Mouse (Mus musculus) heart, postnatal 14 days (tissue): Measurements from ENCODE around the gene Rab3c. TPM values are rescaled to one million over a fixed set of nuclear protein-coding genes. Genes with fewer than 3 reads are reported as not detected.
A peak's percentile ranks its signal among the peaks of the same experiment; 100 is the strongest.

Source experiments
- DNase-seq, 2 experiments: peaks; one replicate each; pipeline ENCODE4 v3.0.0; 2021 to 2022
- intact Hi-C: fragments of 180-260 bp; cut with DNase I; formaldehyde crosslinking; loops from one replicate; pipeline ENCODE4 v1.15.1; 2025
- total RNA-seq, 2 experiments: library from RNA; stranded (reverse); gene quantifications; 2 replicates each; pipeline ENCODE4 v1.2.3; 2021

The Rab3c gene
- total RNA-seq, 2 experiments from 2014 or later: 0.05 to 0.10 TPM

DNA sequence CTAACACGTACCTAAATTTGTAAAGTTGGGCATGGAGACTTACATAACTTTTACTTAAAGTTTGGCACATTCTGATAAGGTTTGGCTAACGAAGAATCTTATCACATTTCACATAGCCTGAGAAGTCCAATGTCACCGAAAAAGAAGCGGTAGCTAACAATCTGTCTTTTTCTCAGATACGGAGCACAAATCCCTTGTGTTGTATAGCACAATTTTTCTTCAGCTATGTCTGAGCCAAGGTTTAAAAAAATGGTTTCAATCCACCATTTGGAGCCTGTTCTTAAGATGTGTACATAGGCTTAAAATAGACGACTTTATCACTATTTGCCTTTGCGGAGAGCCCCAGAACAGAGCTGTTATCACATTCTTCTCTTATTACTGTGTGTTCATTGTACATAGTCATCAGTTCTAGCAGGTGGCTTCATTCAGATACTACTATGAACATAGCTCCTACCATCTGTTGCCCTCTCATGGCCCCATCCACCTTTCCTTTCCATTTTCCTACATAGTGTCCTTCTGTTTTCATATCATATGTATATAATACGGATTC lies 69.2 kb downstream of the Rab3c start:
- intact Hi-C loops: no loop called here
- no peak for DNase-seq

DNA sequence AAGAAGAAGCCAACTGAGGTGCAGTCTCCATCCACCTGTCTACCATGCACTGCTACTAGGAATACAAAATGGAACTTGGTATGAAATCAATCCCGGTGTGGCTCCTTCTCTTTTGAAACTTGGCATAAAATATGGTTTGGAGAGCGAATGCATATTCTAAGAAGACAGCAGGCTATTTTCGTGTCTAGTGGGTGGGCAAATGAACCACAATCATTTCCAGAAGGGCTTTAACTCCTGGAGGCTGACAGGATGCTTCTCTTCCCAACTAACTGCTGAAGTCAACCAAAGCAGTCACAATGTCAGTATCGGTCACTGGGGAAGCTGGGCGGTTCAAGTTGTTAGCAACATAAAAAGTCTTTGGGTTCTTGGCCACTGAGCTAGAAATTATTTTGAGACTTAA lies 81.9 kb downstream of the Rab3c start:
- intact Hi-C loops: no loop called here
- DNase-seq: no peak

DNA sequence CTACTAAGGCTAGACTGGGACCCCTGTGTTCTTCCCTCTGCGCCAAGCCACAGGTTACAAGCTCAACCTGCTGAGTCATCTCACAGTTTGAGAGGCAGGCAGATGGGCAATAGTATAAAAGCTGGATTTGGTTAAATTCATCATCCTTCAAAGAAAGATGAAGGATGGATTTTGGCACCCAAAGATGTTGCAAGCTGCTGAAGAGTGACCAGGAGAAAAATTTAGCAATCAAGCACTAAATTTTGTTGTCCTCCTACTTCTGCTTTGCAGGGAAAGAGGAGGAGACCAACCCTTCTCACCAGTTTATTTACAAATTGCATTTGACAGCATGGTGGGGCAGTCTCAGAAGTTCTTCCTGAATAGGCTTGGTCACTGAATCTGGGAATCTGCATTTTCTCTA lies 90.8 kb downstream of the Rab3c start:
- no peak for DNase-seq
- intact Hi-C loops: no loop called here

- intact Hi-C loops: no loop called here
- DNase-seq: no peak
Measured at GRCm38 (mm10) chr13:110184963-110185685, 95.7 kb downstream of the Rab3c start.

DNA sequence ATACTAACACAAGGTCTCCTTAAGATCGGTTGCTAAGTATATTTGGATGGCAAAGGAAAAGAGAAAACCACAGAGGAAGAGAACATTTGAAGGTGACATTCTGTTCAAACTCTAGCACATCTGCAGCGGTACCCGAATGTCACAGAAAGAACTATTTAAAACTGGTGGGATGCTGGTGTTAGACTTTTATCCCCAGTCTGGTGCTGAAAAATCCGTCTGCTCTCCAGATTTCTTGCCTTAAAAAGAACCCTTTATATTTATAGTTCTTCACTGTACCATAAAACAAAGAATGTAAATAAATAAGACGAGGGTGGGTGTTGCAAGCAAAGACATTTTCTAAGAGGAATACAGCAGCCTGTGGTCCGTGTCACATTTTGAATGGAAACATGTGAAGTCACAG lies 105.1 kb downstream of the Rab3c start:
- no peak for DNase-seq

GRCm38 (mm10) chr13:110169669-110170068 lies 111.1 kb downstream of the Rab3c start:
- no peak for DNase-seq
- intact Hi-C loops: no loop called here

More for the DNA sequence above, 105.1 kb downstream of the Rab3c start:
- intact Hi-C loops: no loop called here

DNA sequence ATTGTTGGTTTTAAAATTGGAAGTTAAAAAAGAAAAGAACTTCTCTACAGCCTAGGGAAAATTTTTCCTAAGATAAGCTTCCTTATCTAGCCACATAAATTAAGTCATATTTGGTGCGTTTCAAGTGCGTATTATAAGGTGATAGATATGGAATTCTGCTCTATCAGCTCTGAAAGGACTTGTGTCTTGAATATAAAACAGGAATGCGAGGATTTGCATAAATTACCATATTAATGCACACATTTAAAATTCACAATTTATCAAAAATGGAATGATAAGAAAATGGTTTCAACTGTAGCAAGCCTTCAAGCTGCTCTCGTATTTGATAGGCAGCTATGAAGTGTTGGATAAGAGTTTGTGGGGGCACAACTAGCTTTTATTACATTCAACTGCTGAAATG lies 111.6 kb downstream of the Rab3c start:
- no peak for DNase-seq
- intact Hi-C loops: no loop called here

GRCm38 (mm10) chr13:110168570-110168969 lies 112.2 kb downstream of the Rab3c start:
- intact Hi-C loops: no loop called here
- no peak for DNase-seq

DNA sequence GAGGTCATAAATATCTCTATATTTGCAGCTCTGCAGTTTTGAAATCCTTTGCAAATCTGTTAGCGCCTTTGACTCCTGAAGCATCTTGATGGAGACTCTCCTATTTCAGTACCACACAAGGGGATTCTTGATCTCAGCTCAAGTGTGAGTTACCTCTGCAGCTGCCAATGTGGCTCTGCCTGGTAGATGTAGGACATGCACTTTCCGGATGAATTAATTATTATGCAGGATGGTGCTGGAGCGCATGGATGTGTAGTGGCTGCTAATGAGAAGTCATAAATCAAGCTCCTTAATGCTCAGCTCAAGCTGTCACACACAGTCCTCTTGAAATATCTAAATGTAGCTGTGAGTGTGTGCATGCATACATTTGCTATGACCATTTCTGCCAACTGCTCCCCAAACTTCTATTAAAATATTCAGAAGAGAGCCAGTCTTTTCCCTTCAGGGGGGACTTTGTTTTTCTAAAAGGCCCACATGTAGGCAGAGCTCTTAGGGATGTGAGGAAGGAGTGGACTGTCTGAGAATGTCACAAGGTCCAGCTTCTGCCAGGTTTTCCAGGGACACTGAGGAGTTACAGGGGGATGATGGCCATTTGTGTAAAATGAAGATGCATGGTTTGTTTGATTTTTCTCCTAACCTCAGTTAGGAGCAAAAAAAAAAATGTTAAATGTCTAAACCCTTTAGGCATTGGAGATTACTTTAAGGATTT lies 114.0 kb downstream of the Rab3c start:
- intact Hi-C loops: no loop called here
- DNase-seq: no peak

- no peak for DNase-seq
- intact Hi-C loops: no loop called here
Measured at GRCm38 (mm10) chr13:110159980-110160379, 120.8 kb downstream of the Rab3c start.

DNA sequence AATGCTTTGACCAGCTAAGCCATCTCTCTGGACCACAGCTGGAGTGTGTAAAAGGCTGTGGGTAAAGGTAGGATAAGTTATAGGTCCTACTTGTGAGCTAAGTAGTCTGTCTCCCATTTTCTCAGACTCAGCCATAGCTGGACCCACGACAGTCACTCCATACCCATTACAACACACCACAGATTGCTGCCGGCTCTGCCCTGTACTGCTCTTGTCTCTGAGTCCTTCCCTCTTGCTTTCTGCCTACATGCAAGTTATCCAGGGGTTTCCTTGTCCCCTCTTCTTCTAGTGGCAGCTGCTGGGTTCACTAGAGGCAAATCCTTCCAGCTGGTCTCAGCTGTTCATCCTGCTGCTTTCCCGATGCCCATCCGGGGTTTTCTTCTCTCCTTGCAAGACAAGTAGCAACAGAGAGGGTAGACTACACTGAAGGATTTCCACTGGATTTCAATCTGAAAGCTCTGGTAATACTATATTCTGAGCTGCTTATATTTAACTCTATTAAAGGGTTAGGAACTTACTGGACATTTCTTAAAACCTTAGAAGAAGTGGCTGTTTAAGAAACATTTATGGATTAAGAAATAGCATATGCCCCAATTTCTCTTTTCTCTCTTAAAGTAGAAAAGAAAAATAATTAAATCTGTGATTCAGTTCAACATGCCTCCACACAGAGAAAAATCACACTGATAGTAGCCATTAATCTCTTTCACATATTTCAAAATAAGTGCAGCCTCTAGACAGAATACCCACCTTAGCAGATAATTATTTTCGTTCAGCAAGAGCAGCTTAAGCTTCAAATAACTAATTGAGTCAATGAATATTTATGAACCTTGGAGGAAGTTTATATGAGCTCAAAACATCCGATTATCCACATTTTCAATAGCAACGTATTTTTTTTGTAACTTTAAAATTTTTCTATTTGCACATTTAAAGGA lies 121.9 kb downstream of the Rab3c start:
- peak in 1 of 2 experiments; percentile 33 for DNase-seq
- intact Hi-C loops: no loop called here

- no peak for DNase-seq
Measured at GRCm38 (mm10) chr13:110145545-110145944, 135.3 kb downstream of the Rab3c start.

GRCm38 (mm10) chr13:110145019-110145418 lies 135.8 kb downstream of the Rab3c start:
- DNase-seq: no peak
- intact Hi-C loops: no loop called here

More at GRCm38 (mm10) chr13:110145545-110145944, 135.3 kb downstream of the Rab3c start:
- intact Hi-C loops: no loop called here

DNA sequence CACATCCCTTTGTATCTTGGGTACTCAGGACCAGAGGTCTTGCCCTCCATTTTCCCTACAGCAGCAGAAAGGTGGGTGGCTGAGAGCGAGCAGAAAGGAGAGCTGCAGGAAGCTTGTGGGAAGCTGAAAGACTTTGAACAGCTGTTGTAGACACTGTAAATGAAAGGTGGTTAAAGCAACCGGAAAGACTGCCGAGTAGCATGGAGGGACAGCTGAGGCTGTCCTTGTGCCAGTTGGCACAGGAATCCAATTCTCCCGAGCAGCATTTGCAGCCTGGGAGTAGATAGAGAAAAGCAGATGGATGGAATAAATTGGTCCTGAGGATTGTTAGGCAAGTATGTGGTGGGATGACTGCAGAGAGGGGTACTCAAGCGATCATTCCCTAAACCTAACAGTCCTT lies 141.5 kb downstream of the Rab3c start:
- intact Hi-C loops: no loop called here

GRCm38 (mm10) chr13:110138644-110139043 lies 142.2 kb downstream of the Rab3c start:
- intact Hi-C loops: no loop called here
- DNase-seq: no peak

More for the DNA sequence above, 141.5 kb downstream of the Rab3c start:
- peak; percentile 3 to 22 for DNase-seq

GRCm38 (mm10) chr13:110127613-110128258 lies 153.1 kb downstream of the Rab3c start:
- no peak for DNase-seq
- intact Hi-C loops: no loop called here

DNA sequence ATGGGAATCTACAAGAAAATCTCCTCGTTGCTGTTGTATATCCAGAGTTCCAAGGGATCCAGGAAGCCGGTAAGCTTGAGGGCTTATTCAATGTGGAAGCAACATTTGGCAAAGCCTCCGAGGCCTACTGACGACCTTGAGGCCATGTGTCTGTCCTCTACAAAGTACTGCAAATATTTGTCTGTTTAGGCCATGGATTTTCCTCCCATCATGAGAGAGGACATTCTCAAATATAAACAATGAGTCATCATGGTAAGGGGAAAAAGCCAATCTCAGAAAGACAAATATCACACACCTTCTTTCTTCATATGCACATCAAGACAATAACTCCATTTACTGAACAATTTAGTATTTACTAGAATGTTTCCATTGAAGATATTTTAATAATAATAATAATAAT lies 158.0 kb downstream of the Rab3c start:
- DNase-seq: no peak
- intact Hi-C loops: no loop called here

- no peak for DNase-seq
- intact Hi-C loops: no loop called here
Measured at GRCm38 (mm10) chr13:110116892-110117291, 163.9 kb downstream of the Rab3c start.

DNA sequence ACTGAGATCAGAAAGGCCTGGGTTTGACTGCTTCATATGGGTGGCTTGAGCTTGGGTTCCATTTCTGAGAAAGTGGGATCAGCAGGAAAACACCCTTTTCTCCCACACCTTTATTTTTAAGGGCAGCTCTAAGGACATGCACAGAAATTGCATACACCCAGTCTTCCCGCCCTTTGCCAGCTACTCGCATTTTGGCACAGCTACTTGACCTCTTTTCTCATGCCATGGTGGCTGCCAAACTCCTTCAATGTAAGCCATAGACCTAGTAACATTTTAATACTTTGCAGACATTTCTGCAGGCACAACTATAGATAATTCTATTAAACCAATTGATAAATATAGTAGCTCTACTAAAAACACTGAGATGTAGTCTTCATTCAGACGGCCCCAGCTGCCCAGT lies 164.5 kb downstream of the Rab3c start:
- intact Hi-C loops: no loop called here
- no peak for DNase-seq
